8 mouse cellular contexts compared by ENCODE assay signal in the genomic region with DNA sequence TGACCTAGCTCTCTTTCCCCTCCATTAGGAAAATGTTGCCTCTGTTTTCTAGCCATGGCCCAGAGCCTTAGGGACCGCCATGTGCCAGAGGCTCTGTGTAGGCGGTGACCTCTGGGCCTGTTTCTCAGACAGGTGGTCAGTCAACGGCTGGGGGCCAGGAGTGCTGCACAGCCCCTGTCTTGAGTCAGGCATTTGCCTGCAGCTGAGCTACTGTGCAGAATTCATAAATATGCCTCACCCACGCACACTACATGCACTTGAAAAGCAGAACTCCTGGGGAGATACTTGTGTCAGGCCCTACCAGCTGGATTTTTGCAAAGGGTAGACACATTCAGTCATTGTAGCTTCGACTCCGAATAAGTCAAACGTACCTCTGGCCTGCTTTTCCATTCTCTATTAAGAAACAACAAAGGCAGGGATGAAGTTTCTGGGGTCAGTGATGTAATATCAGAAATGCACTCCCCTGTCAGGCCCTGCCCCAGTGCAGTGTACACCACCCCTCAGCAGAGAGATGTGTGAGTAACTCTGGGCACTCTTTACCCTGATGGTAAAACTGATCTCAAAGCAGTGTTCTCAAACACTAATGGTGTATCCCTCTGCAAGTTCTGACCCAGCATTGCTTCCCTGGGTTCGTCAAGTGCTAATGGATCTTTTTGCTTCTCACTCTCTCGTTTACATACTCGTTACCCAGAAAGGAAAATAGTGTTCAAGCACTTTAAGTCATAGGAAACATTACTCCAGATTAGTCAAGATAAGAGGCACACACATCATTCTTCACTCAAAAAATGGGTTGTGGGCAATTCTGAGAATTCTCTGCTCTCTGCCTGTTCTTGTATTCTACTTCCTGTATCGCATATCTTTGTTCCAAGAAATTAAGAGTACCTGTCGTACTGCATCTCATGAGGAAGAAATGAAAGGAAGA.
DNase-seq lines count a peak whose midpoint lies in the region; ATAC-seq and TF ChIP-seq lines count a peak whose summit lies in the region.

No protein-coding gene starts in this region.

- no peaks in the 10 kb centered on the region for H3K27me3 ChIP-seq in liver, postnatal 0 days (ENCODE audit: insufficient read depth, low read length)
- no peaks in the 10 kb centered on the region for H3K27me3 ChIP-seq in forebrain, embryonic 10.5 days (ENCODE audit: poor library complexity, severe bottlenecking)

- peak overlapping the region; percentile 47; the same call in 1 of the 2 replicates for H3K4me2 ChIP-seq in liver, postnatal 0 days (ENCODE audit: low read depth, low read length)

- intact Hi-C loops in gastrocnemius, postnatal 14 days (cut with DNase I; ENCODE audit: low total_unique reads): no loop called here

- DNase-seq in kidney, postnatal 10 days: peak; percentile 27
- no peak for DNase-seq in kidney, adult 9 months
- peak; percentile 27 for DNase-seq in NIH3T3 (ENCODE audit: low read depth)
- DNase-seq in gastrocnemius, postnatal 14 days: peak; percentile 44
- no peak for DNase-seq in liver, postnatal 0 days
- no peak for DNase-seq in forebrain, embryonic 10.5 days (ENCODE audit: extremely low spot score, low spot score)
- no peak for DNase-seq in layer of hippocampus, postnatal 10 days (ENCODE audit: low spot score in 2 of 2)
- DNase-seq in layer of hippocampus, adult 11-12 months (ENCODE audit: low spot score): no peak

- no peaks in the 10 kb centered on the region for H3K36me3 ChIP-seq in liver, postnatal 0 days (replicated peaks; ENCODE audit: insufficient read depth, low read length)
- H3K36me3 ChIP-seq in forebrain, embryonic 10.5 days (replicated peaks): no peaks in the 10 kb centered on the region

- H3K27ac ChIP-seq in liver, postnatal 0 days (ENCODE audit: low read depth): no peak overlapping the region
- no peak overlapping the region for H3K27ac ChIP-seq in forebrain, embryonic 10.5 days

- H3K9ac ChIP-seq in liver, postnatal 0 days (replicated peaks): no peak overlapping the region

- 64% methylated on average over 12 of the region's 12 CpGs for WGBS in liver, postnatal 0 days (ENCODE audit: insufficient replicate concordance)
- 87% methylated on average over 12 of the region's 12 CpGs for WGBS in forebrain, embryonic 10.5 days

- no peak for ATAC-seq in liver, postnatal 0 days

- no peak for TF ChIP-seq EP300 in liver, postnatal 0 days (IDR thresholded peaks at IDR 0.05; ENCODE audit: low read depth)

- H3K9me3 ChIP-seq in liver, postnatal 0 days (ENCODE audit: low read length): no peaks in the 10 kb centered on the region
- H3K9me3 ChIP-seq in forebrain, embryonic 10.5 days: no peaks in the 10 kb centered on the region

- no peak overlapping the region; the same call in 1 of the 2 replicates for H3K4me3 ChIP-seq in liver, postnatal 0 days (ENCODE audit: low read depth, low read length)
- no peak overlapping the region for H3K4me3 ChIP-seq in forebrain, embryonic 10.5 days

- TF ChIP-seq CTCF in liver, postnatal 0 days (IDR thresholded peaks at IDR 0.05; ENCODE audit: low read depth): no peak

- 0 out of 2 replicates have a peak, but pooled peaks cover 2% of the 10 kb centered on the region for H3K4me1 ChIP-seq in liver, postnatal 0 days (ENCODE audit: insufficient read depth)
- H3K4me1 ChIP-seq in forebrain, embryonic 10.5 days: peaks cover 28% of the 10 kb centered on the region

Comparison
In these comparisons a context has a peak if more than half of its experiments do, and no peak if none do; other contexts are left out.
1. DNase-seq: peak in kidney, postnatal 10 days (single experiment), NIH3T3 (single experiment) and gastrocnemius, postnatal 14 days (single experiment); none in kidney, adult 9 months (single experiment), liver, postnatal 0 days (single experiment), forebrain, embryonic 10.5 days (single experiment), layer of hippocampus, postnatal 10 days (0 of 2) and layer of hippocampus, adult 11-12 months (single experiment).